Mouse (Mus musculus) heart, postnatal 0 days (tissue): ENCODE measurements around the gene 9130019O22Rik. TPM values are rescaled to one million over a fixed set of nuclear protein-coding genes. Genes with fewer than 3 reads are reported as not detected.
"Not testable (repeated sequence)": the region's sequence is repeated elsewhere in the genome, so short reads cannot be mapped to it uniquely, and the experiment has no call there.

ENCODE experiments used
- ATAC-seq: fragments of 200-750 bp; cut with Nextera tagmentation; 2 replicates; pipeline ENCODE4 v1.8.0; 2017; ENCODE audit warnings: low read depth, moderate number of reproducible peaks, moderate library complexity; ENCODE audit not compliant: insufficient read depth
- DNase-seq: peaks from one replicate; pipeline ENCODE4 v3.0.0-alpha.2; 2016; ENCODE audit warnings: low spot score
- H3K27ac ChIP-seq: fragments of 300-500 bp; sonication (generic); 2 replicates; pipeline ENCODE4 v1.5.1; 2014; ENCODE audit warnings: low read depth, mild to moderate bottlenecking
- H3K27me3 ChIP-seq: fragments of 300-500 bp; sonication (generic); 2 replicates; pipeline ENCODE4 v1.6.1; 2014; ENCODE audit warnings: low read length, mixed read lengths; ENCODE audit not compliant: control insufficient read depth, insufficient read depth
- H3K36me3 ChIP-seq: fragments of 300-500 bp; sonication (generic); replicated peaks from 2 replicates; pipeline ENCODE4 v1.6.1; 2014; ENCODE audit warnings: low read length, mixed read lengths; ENCODE audit not compliant: control insufficient read depth, insufficient read depth
- H3K4me1 ChIP-seq: fragments of 300-500 bp; sonication (generic); 2 replicates; pipeline ENCODE4 v1.6.1; 2014; ENCODE audit warnings: antibody characterized with exemption; ENCODE audit not compliant: control insufficient read depth, insufficient read depth
- H3K4me2 ChIP-seq: fragments of 300-500 bp; sonication (generic); 2 replicates; pipeline ENCODE4 v1.6.1; 2014; ENCODE audit warnings: low read depth, mild to moderate bottlenecking, low read length, moderate library complexity
- H3K4me3 ChIP-seq: fragments of 300-500 bp; sonication (generic); 2 replicates; pipeline ENCODE4 v1.5.1; 2014; ENCODE audit warnings: low read depth, low read length
- H3K9ac ChIP-seq: fragments of 300-500 bp; sonication (generic); replicated peaks from 2 replicates; pipeline ENCODE4 v1.6.1; 2014; ENCODE audit warnings: low read depth, low read length, mixed read lengths
- H3K9me3 ChIP-seq: fragments of 300-500 bp; sonication (generic); replicated peaks from 2 replicates; pipeline ENCODE4 v1.6.1; 2016; ENCODE audit warnings: low read length; ENCODE audit not compliant: control insufficient read depth
- CTCF ChIP-seq: IDR thresholded peaks from 2 replicates; pipeline ENCODE4 v1.5.1; 2016; ENCODE audit warnings: antibody characterized with exemption, control low read depth, low read depth
- EP300 ChIP-seq: IDR thresholded peaks from 2 replicates; pipeline ENCODE4 v1.6.1; 2016; ENCODE audit warnings: antibody characterized with exemption, low read depth
- WGBS: fragments of 180-500 bp; shearing (Covaris S2); extraction: QIAGEN DNeasy Blood & Tissue Kit; methylation state at CpG from one replicate; pipeline ENCODE4 v1.1.7; 2014; 5-methylcytosine and 5-hydroxymethylcytosine counted together
- polyA plus RNA-seq: library from polyadenylated mRNA; unstranded; fragments of >200 nt; fragmentation: Nextera tagmentation; extraction: Ambion mirVana; gene quantifications from 2 replicates; pipeline ENCODE4 v1.2.1, GENCODE M21; 2015
- total RNA-seq: library from RNA; depleted of rRNA; stranded (reverse); fragments of >200 nt; gene quantifications from 2 replicates; pipeline ENCODE4 v1.2.3, GENCODE M21; 2014; ENCODE audit warnings: low replicate concordance

9130019O22Rik gene
- total and polyA plus RNA-seq, 2 experiments from 2014 or later: 2.8 to 3.2 TPM

DNA sequence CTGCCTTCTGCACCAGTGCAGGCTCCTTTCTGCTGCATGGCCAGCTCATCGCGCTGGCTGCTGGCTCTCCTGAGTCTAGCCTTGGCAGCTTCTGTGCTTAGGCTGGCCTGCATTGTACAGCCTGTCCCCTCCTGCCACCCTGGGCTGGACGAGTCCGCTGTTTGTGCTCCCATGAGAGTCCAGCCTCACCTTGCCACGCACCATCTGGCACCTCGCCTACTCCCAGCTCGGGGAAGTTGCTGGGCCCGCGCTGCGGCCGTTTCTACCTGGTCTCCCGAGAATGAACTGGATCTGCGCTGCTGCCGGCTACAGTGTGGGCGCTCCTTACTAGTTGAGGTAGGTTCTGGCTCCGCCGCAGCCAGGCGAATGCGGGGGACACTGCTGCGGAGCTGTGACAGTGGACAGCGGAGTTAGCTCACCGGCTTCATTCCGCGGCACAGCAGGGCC lies 23.5 kb downstream of the 9130019O22Rik start:
- no peak for TF ChIP-seq EP300
- TF ChIP-seq CTCF: no peak
- DNase-seq (no peak), ATAC-seq (no peak)
- Histone ChIP-seq H3K27me3 (no peaks in the 10 kb centered on the region), H3K4me1 (no peaks in the 10 kb centered on the region), H3K4me3 (peak overlapping the region; percentile 38), H3K4me2 (peak overlapping the region; percentile 58), H3K9ac (peak overlapping the region; percentile 41), H3K36me3 (no peaks in the 10 kb centered on the region), H3K27ac (no peak overlapping the region), H3K9me3 (no peaks in the 10 kb centered on the region)
- WGBS: under 1% methylated on average over 24 of the region's 24 CpGs

DNA sequence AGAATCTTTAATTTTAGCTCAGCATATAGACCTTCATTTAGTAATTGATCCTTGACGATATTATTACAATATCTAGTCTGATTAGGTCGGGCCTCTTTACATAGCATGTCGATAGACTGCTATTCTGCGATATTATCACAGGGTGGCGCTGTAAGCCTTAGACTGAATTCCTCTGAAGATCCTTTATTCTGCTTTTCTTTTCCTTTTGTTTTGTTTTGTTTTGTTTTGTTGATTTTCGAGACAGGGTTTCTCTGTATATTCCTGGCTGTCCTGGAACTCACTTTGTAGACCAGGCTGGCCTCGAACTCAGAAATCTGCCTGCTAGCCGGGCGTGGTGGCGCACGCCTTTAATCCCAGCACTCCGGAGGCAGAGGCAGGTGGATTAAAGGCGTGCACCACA lies 24.5 kb downstream of the 9130019O22Rik start:
- 19% methylated on average over 13 of the region's 13 CpGs for WGBS
- H3K36me3 ChIP-seq, H3K9ac ChIP-seq, ATAC-seq, H3K4me1 ChIP-seq, H3K27me3 ChIP-seq, H3K9me3 ChIP-seq, H3K27ac ChIP-seq: not testable (repeated sequence)
- peak overlapping the region; percentile 34 for H3K4me3 ChIP-seq
- peak; percentile 82 for TF ChIP-seq CTCF
- peak overlapping the region; percentile 53 for H3K4me2 ChIP-seq
- DNase-seq: peak; percentile 69

DNA sequence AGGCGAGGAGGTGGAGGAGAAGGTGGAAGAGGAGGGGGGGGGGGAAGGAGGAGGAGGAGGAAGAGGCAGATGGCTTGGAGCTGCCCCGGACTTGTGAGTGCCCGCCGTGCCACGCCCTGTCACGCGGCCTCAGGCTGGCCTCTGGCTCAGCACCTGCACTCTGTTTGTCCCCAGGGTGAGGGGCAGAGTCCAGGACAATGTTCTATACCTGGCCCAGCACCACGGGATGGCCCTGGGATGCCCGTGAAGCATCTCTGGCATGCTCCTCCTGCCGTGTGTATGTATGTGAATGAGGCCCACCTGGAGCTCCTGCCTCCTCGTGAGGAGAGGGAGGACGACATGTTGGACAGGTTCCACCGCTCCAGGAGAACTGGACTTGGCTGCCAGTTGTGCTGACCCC lies 25.5 kb downstream of the 9130019O22Rik start:
- 45% methylated on average over 13 of the region's 13 CpGs for WGBS
- no peak for DNase-seq
- H3K27ac ChIP-seq: no peak overlapping the region

DNA sequence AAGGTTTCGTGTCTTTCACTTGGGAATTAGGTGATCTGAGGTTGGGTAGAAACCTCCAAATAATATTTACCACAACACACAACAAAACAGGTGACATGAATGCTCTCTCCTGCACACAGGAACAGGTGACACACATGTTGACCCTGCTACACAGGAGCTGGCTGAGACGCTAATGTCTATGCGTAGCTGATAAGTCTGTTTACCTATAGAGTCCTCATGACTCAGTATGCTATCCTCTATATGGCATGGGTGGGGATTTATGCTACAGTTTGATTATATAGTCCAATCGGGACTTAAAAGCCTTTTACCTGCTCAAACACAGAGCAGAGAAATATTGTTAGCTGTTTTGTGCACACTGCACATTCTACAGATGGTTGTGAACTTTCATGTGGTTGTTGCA lies 26.7 kb downstream of the 9130019O22Rik start:
- no peaks in the 10 kb centered on the region for H3K36me3 ChIP-seq
- no peak for DNase-seq
- H3K27me3 ChIP-seq: no peaks in the 10 kb centered on the region
- no peak overlapping the region for H3K9ac ChIP-seq
- 65% methylated on average over 4 of the region's 4 CpGs for WGBS
- H3K4me2 ChIP-seq: no peak overlapping the region
- no peaks in the 10 kb centered on the region for H3K9me3 ChIP-seq
- TF ChIP-seq EP300 (no peak), CTCF (no peak)
- ATAC-seq: no peak
- no peak overlapping the region for H3K27ac ChIP-seq
- H3K4me1 ChIP-seq: no peaks in the 10 kb centered on the region
- no peak overlapping the region for H3K4me3 ChIP-seq

More for the DNA sequence above, 25.5 kb downstream of the 9130019O22Rik start:
- no peak for ATAC-seq
- TF ChIP-seq EP300 (no peak), CTCF (no peak)
- no peaks in the 10 kb centered on the region for H3K4me1 ChIP-seq
- H3K4me3 ChIP-seq: no peak overlapping the region
- no peaks in the 10 kb centered on the region for H3K9me3 ChIP-seq
- no peak overlapping the region for H3K9ac ChIP-seq
- H3K4me2 ChIP-seq: no peak overlapping the region
- no peaks in the 10 kb centered on the region for H3K27me3 ChIP-seq
- H3K36me3 ChIP-seq: no peaks in the 10 kb centered on the region

DNA sequence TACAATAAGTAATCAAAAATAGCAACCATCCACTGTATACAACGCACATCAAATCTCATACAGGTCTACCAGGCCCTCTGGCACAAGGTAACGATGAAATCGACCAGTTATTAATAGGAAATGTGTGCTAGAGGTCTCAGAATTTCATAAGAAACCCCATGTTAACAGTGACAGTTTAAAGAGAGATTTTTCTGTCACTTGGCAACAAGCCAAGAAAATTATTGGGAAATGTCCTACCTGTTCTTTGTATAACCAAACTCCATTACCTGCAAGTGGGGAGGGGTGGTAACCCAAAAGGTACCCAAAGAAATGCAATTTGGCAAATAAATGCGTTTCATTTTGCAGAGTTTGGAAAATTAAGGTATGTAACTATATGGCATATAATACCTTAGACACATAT lies 28.5 kb downstream of the 9130019O22Rik start:
- Histone ChIP-seq H3K27ac (no peak overlapping the region), H3K4me3 (no peak overlapping the region), H3K9me3 (no peaks in the 10 kb centered on the region), H3K4me2 (no peak overlapping the region), H3K9ac (no peak overlapping the region), H3K36me3 (no peaks in the 10 kb centered on the region), H3K27me3 (no peaks in the 10 kb centered on the region), H3K4me1 (no peaks in the 10 kb centered on the region)
- no peak for TF ChIP-seq CTCF
- no peak for TF ChIP-seq EP300
- ATAC-seq (no peak), DNase-seq (no peak)
- 59% methylated on average over 4 of the region's 4 CpGs for WGBS

DNA sequence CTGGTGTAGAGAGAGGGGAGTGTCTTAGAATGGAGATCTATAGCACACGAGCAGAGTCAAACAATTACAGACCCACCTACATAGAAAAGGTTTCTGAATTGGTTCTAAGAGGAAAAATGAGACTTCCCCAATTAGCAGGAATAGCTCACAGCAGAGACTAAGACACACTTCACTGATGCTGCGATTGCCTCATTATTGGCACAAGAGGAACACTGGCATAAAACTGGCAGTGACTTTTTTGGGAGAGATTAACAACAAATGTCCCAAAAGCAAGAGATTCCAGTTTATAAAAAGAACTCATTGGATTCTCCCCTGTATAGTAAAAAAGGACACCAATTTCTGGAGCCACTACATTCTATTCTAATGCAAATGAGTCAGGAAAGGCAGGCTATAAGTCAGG lies 29.1 kb downstream of the 9130019O22Rik start:
- 48% methylated on average over 2 of the region's 2 CpGs for WGBS
- no peaks in the 10 kb centered on the region for H3K9me3 ChIP-seq
- ATAC-seq (no peak), DNase-seq (no peak)
- TF ChIP-seq EP300 (no peak), CTCF (no peak)
- H3K4me2 ChIP-seq: no peak overlapping the region
- no peaks in the 10 kb centered on the region for H3K27me3 ChIP-seq
- no peaks in the 10 kb centered on the region for H3K4me1 ChIP-seq
- no peak overlapping the region for H3K9ac ChIP-seq
- H3K36me3 ChIP-seq: no peaks in the 10 kb centered on the region
- no peak overlapping the region for H3K27ac ChIP-seq
- H3K4me3 ChIP-seq: no peak overlapping the region
